Mouse (Mus musculus) neural tube, embryonic 15.5 days (tissue): ENCODE measurements at regions not wholly inside any gene's neighbourhood (a gene's known extent, or its start where the extent isn't known, plus 50 kb on each side); places are given as distances from the start of the nearest gene placed in this dataset.

Experiments used
- ATAC-seq: fragments of 200-750 bp; cut with Nextera tagmentation; 2 replicates; pipeline ENCODE4 v1.8.0; 2017; ENCODE audit warnings: mild to moderate bottlenecking, moderate TSS enrichment, moderate library complexity; ENCODE audit not compliant: low FRiP score
- H3K27ac ChIP-seq: fragments of 300-500 bp; sonication (generic); replicated peaks from 2 replicates; pipeline ENCODE4 v1.5.1; 2015; ENCODE audit warnings: mild to moderate bottlenecking, inconsistent platforms
- H3K27me3 ChIP-seq: fragments of 300-500 bp; sonication (generic); replicated peaks from 2 replicates; pipeline ENCODE4 v1.6.1; 2015; ENCODE audit warnings: inconsistent platforms
- H3K36me3 ChIP-seq: fragments of 300-500 bp; sonication (generic); 2 replicates; pipeline ENCODE4 v1.6.1; 2015; ENCODE audit warnings: inconsistent platforms
- H3K4me1 ChIP-seq: fragments of 300-500 bp; sonication (generic); 2 replicates; pipeline ENCODE4 v1.6.1; 2015; ENCODE audit warnings: inconsistent platforms
- H3K4me2 ChIP-seq: fragments of 300-500 bp; sonication (generic); 2 replicates; pipeline ENCODE4 v1.6.1; 2015; ENCODE audit warnings: inconsistent platforms, mild to moderate bottlenecking, moderate library complexity
- H3K4me3 ChIP-seq: fragments of 300-500 bp; sonication (generic); replicated peaks from 2 replicates; pipeline ENCODE4 v1.5.1; 2015; ENCODE audit warnings: mild to moderate bottlenecking, inconsistent platforms
- H3K9ac ChIP-seq: fragments of 300-500 bp; sonication (generic); replicated peaks from 2 replicates; pipeline ENCODE4 v1.6.1; 2015; ENCODE audit warnings: mild to moderate bottlenecking, inconsistent platforms
- H3K9me3 ChIP-seq: fragments of 300-500 bp; sonication (generic); replicated peaks from 2 replicates; pipeline ENCODE4 v1.6.1; 2016; ENCODE audit warnings: inconsistent platforms
- WGBS: fragments of 180-500 bp; shearing (Covaris S2); methylation state at CpG from one replicate; pipeline ENCODE4 v1.1.7; 2015; ENCODE audit warnings: mixed read lengths; 5-methylcytosine and 5-hydroxymethylcytosine counted together

GRCm38 (mm10) chr4:89463121-89463520 is 152.3 kb upstream of the Cdkn2b start:
- 89% methylated on average over 4 of the region's 4 CpGs for WGBS
- H3K4me2 ChIP-seq = no peak overlapping the region
- H3K4me1 ChIP-seq = no peaks in the 10 kb centered on the region
- no peaks in the 10 kb centered on the region for H3K27me3 ChIP-seq
- H3K27ac ChIP-seq = no peak overlapping the region
- no peak overlapping the region for H3K4me3 ChIP-seq
- no peaks in the 10 kb centered on the region for H3K9me3 ChIP-seq
- ATAC-seq = no peak
- H3K36me3 ChIP-seq = no peaks in the 10 kb centered on the region
- no peak overlapping the region for H3K9ac ChIP-seq

GRCm38 (mm10) chr4:89460170-89460762 is 149.4 kb upstream of the Cdkn2b start:
- H3K27ac ChIP-seq = no peak overlapping the region
- WGBS = 69% methylated on average over 7 of the region's 7 CpGs
- no peak overlapping the region for H3K4me3 ChIP-seq
- no peaks in the 10 kb centered on the region for H3K27me3 ChIP-seq
- H3K9ac ChIP-seq = no peak overlapping the region
- H3K36me3 ChIP-seq = no peaks in the 10 kb centered on the region
- H3K4me1 ChIP-seq = no peaks in the 10 kb centered on the region
- H3K4me2 ChIP-seq = no peak overlapping the region
- no peaks in the 10 kb centered on the region for H3K9me3 ChIP-seq
- ATAC-seq = no peak

- Histone ChIP-seq H3K27ac (no peak overlapping the region), H3K4me3 (no peak overlapping the region), H3K9me3 (no peaks in the 10 kb centered on the region), H3K4me1 (no peaks in the 10 kb centered on the region), H3K4me2 (no peak overlapping the region), H3K9ac (no peak overlapping the region), H3K27me3 (no peaks in the 10 kb centered on the region), H3K36me3 (no peaks in the 10 kb centered on the region)
- 96% methylated on average over 1 of the region's 1 CpGs for WGBS
- no peak for ATAC-seq
These were observed 148.5 kb upstream of the Cdkn2b start for GRCm38 (mm10) chr4:89459346-89459666.

- no peak for ATAC-seq
- H3K9ac ChIP-seq = no peak overlapping the region
- H3K4me1 ChIP-seq = no peaks in the 10 kb centered on the region
- no peak overlapping the region for H3K4me3 ChIP-seq
- H3K36me3 ChIP-seq = no peaks in the 10 kb centered on the region
- no peaks in the 10 kb centered on the region for H3K9me3 ChIP-seq
- H3K4me2 ChIP-seq = no peak overlapping the region
- no peaks in the 10 kb centered on the region for H3K27me3 ChIP-seq
- no peak overlapping the region for H3K27ac ChIP-seq
- 75% methylated on average over 2 of the region's 2 CpGs for WGBS
These were observed 147.9 kb upstream of the Cdkn2b start for GRCm38 (mm10) chr4:89458628-89459345.

- Histone ChIP-seq H3K4me2 (no peak overlapping the region), H3K9ac (no peak overlapping the region), H3K4me1 (no peaks in the 10 kb centered on the region), H3K9me3 (no peaks in the 10 kb centered on the region), H3K27me3 (no peaks in the 10 kb centered on the region), H3K36me3 (no peaks in the 10 kb centered on the region), H3K27ac (no peak overlapping the region), H3K4me3 (no peak overlapping the region)
- ATAC-seq = no peak
- WGBS = 100% methylated on average over 2 of the region's 2 CpGs
These were observed 147.0 kb upstream of the Cdkn2b start for GRCm38 (mm10) chr4:89457861-89458260.

GRCm38 (mm10) chr4:89454926-89455325 is 144.1 kb upstream of the Cdkn2b start:
- H3K27me3 ChIP-seq = no peaks in the 10 kb centered on the region
- H3K4me2 ChIP-seq = no peak overlapping the region
- H3K9ac ChIP-seq = no peak overlapping the region
- no peaks in the 10 kb centered on the region for H3K36me3 ChIP-seq
- H3K4me1 ChIP-seq = no peaks in the 10 kb centered on the region
- no peak for ATAC-seq
- no peaks in the 10 kb centered on the region for H3K9me3 ChIP-seq
- no peak overlapping the region for H3K4me3 ChIP-seq
- no peak overlapping the region for H3K27ac ChIP-seq
- 96% methylated on average over 5 of the region's 5 CpGs for WGBS

GRCm38 (mm10) chr4:89453051-89453450 is 142.2 kb upstream of the Cdkn2b start:
- no peak for ATAC-seq
- Histone ChIP-seq H3K4me1 (no peaks in the 10 kb centered on the region), H3K9me3 (no peaks in the 10 kb centered on the region)

GRCm38 (mm10) chr4:89451741-89452140 is 140.9 kb upstream of the Cdkn2b start:
- 15% methylated on average over 2 of the region's 2 CpGs for WGBS
- no peaks in the 10 kb centered on the region for H3K36me3 ChIP-seq

More at GRCm38 (mm10) chr4:89453051-89453450, 142.2 kb upstream of the Cdkn2b start:
- Histone ChIP-seq H3K27ac (no peak overlapping the region), H3K4me2 (no peak overlapping the region), H3K27me3 (no peaks in the 10 kb centered on the region), H3K36me3 (no peaks in the 10 kb centered on the region), H3K4me3 (no peak overlapping the region), H3K9ac (no peak overlapping the region)

GRCm38 (mm10) chr4:89446765-89447487 is 136.1 kb upstream of the Cdkn2b start:
- Histone ChIP-seq H3K36me3 (no peaks in the 10 kb centered on the region), H3K9ac (no peak overlapping the region), H3K4me3 (no peak overlapping the region), H3K9me3 (no peaks in the 10 kb centered on the region), H3K27ac (no peak overlapping the region), H3K27me3 (no peaks in the 10 kb centered on the region), H3K4me1 (no peaks in the 10 kb centered on the region), H3K4me2 (no peak overlapping the region)
- no peak for ATAC-seq
- WGBS = 52% methylated on average over 8 of the region's 8 CpGs

More at GRCm38 (mm10) chr4:89451741-89452140, 140.9 kb upstream of the Cdkn2b start:
- no peak overlapping the region for H3K27ac ChIP-seq
- H3K4me2 ChIP-seq = no peak overlapping the region
- ATAC-seq = no peak
- H3K27me3 ChIP-seq = no peaks in the 10 kb centered on the region
- H3K4me3 ChIP-seq = no peak overlapping the region
- no peak overlapping the region for H3K9ac ChIP-seq
- no peaks in the 10 kb centered on the region for H3K9me3 ChIP-seq
- no peaks in the 10 kb centered on the region for H3K4me1 ChIP-seq

GRCm38 (mm10) chr4:89446156-89446716 is 135.4 kb upstream of the Cdkn2b start:
- Histone ChIP-seq H3K4me3 (no peak overlapping the region), H3K9ac (no peak overlapping the region), H3K9me3 (no peaks in the 10 kb centered on the region), H3K36me3 (no peaks in the 10 kb centered on the region), H3K27me3 (no peaks in the 10 kb centered on the region), H3K4me2 (no peak overlapping the region), H3K27ac (no peak overlapping the region), H3K4me1 (no peaks in the 10 kb centered on the region)
- ATAC-seq = no peak
- 68% methylated on average over 6 of the region's 6 CpGs for WGBS

- ATAC-seq = no peak
- Histone ChIP-seq H3K9ac (no peak overlapping the region), H3K4me2 (no peak overlapping the region), H3K27ac (no peak overlapping the region), H3K27me3 (no peaks in the 10 kb centered on the region), H3K9me3 (no peaks in the 10 kb centered on the region), H3K4me1 (no peaks in the 10 kb centered on the region), H3K36me3 (no peaks in the 10 kb centered on the region), H3K4me3 (no peak overlapping the region)
- WGBS = 67% methylated on average over 11 of the region's 11 CpGs
These were observed 134.6 kb upstream of the Cdkn2b start for GRCm38 (mm10) chr4:89445214-89446155.
